Mouse (Mus musculus) CH12.LX (cell line): ENCODE results near the gene Mlxipl. TPM values are rescaled to one million over a fixed set of nuclear protein-coding genes. Genes with fewer than 3 reads are reported as not detected.
"Not testable (repeated sequence)": the region's sequence is repeated elsewhere in the genome, so short reads cannot be mapped to it uniquely, and the experiment has no call there.

Experiments used
- DNase-seq: peaks from one replicate; pipeline ENCODE4 v3.0.0-alpha.2; 2013; ENCODE audit errors: extremely low read depth
- H3K27ac ChIP-seq: 2 replicates; pipeline ENCODE4 v1.5.1; 2012; ENCODE audit warnings: low read depth, mild to moderate bottlenecking, control low read depth, moderate library complexity; ENCODE audit not compliant: insufficient read depth
- H3K27me3 ChIP-seq: replicated peaks from 2 replicates; pipeline ENCODE3; 2012; ENCODE audit warnings: inconsistent platforms
- H3K36me3 ChIP-seq, 2 experiments: replicated peaks in 1 of 2; 2 replicates each; pipeline versions ENCODE3 to v1.6.1; 2012; ENCODE audit warnings: inconsistent platforms in 1 of 2, low read length in 1 of 2, mild to moderate bottlenecking in 1 of 2, mixed read lengths in 1 of 2, moderate library complexity in 1 of 2; ENCODE audit not compliant: control insufficient read depth in 1 of 2, insufficient read depth in 1 of 2
- H3K4me1 ChIP-seq, 2 experiments: 2 replicates each; pipeline ENCODE4 v1.6.1; 2012; ENCODE audit warnings: inconsistent platforms in 1 of 2, moderate library complexity in 1 of 2; ENCODE audit not compliant: insufficient read depth in 2 of 2, control insufficient read depth in 1 of 2
- H3K4me2 ChIP-seq: 2 replicates; pipeline ENCODE4 v1.6.1; 2012; ENCODE audit warnings: low read depth, mild to moderate bottlenecking, control low read depth; ENCODE audit not compliant: poor library complexity, insufficient read depth, severe bottlenecking
- H3K4me3 ChIP-seq, 3 experiments: fragments of 150-350 bp in 1 of 3; sonication (generic) in 1 of 3; replicated peaks in 1 of 3; 2 replicates each; pipeline versions ENCODE3 to v1.5.1; 2011 to 2012; ENCODE audit warnings: low read depth in 2 of 3, low read length in 2 of 3, mild to moderate bottlenecking in 2 of 3, moderate library complexity in 2 of 3, control low read depth in 1 of 3, improper control_type of control experiment in 1 of 3, inconsistent platforms in 1 of 3, mixed read lengths in 1 of 3; ENCODE audit not compliant: poor library complexity in 1 of 3
- H3K79me2 ChIP-seq: replicated peaks from 2 replicates; pipeline ENCODE4 v1.6.1; 2012; ENCODE audit warnings: mild to moderate bottlenecking, moderate library complexity; ENCODE audit not compliant: control insufficient read depth, poor library complexity, insufficient read depth, severe bottlenecking; ENCODE audit errors: extremely low read depth
- H3K9ac ChIP-seq: 2 replicates; pipeline ENCODE4 v1.6.1; 2012; ENCODE audit warnings: low read depth, mild to moderate bottlenecking, control low read depth, moderate library complexity; ENCODE audit not compliant: insufficient read depth
- H3K9me3 ChIP-seq: replicated peaks from 2 replicates; pipeline ENCODE3; 2012; ENCODE audit warnings: low read length, inconsistent platforms, mixed read lengths
- BHLHE40 ChIP-seq: IDR thresholded peaks from 2 replicates; pipeline ENCODE4 v1.6.1; 2011; ENCODE audit warnings: mild to moderate bottlenecking, low read depth, low read length, improper control_type of control experiment
- CHD2 ChIP-seq: IDR thresholded peaks from 2 replicates; pipeline ENCODE4 v1.6.1; 2011; ENCODE audit warnings: low read length, improper control_type of control experiment
- E2F4 ChIP-seq: IDR thresholded peaks from 2 replicates; pipeline ENCODE4 v1.6.1; 2011; ENCODE audit warnings: low read depth, low read length, improper control_type of control experiment; ENCODE audit not compliant: insufficient replicate concordance
- HCFC1 ChIP-seq: IDR thresholded peaks from 2 replicates; pipeline ENCODE4 v1.6.1; 2012; ENCODE audit warnings: low read depth, mild to moderate bottlenecking, inconsistent platforms, low read length, improper control_type of control experiment
- JUND ChIP-seq: conservative IDR thresholded peaks from 2 replicates; pipeline ENCODE4 v1.6.1; 2011; ENCODE audit warnings: low read depth, low read length, improper control_type of control experiment
- KAT2A ChIP-seq: IDR thresholded peaks from 2 replicates; pipeline ENCODE4 v1.6.1; 2012; ENCODE audit warnings: low read length, improper control_type of control experiment, inconsistent platforms; ENCODE audit not compliant: insufficient replicate concordance
- MAFK ChIP-seq: IDR thresholded peaks from 2 replicates; pipeline ENCODE4 v1.6.1; 2011; ENCODE audit warnings: low read length, improper control_type of control experiment; ENCODE audit not compliant: insufficient replicate concordance
- MAX ChIP-seq: IDR thresholded peaks from 2 replicates; pipeline ENCODE4 v1.6.1; 2011; ENCODE audit warnings: low read length, improper control_type of control experiment
- NELFE ChIP-seq: IDR thresholded peaks from 2 replicates; pipeline ENCODE4 v1.6.1; 2011; ENCODE audit warnings: low read depth, low read length, improper control_type of control experiment
- POLR2AphosphoS2 ChIP-seq: IDR thresholded peaks from 2 replicates; pipeline ENCODE4 v1.6.1; 2011; ENCODE audit warnings: low read depth, low read length, improper control_type of control experiment
- TCF12 ChIP-seq: IDR thresholded peaks from 2 replicates; pipeline ENCODE4 v1.6.1; 2014; ENCODE audit warnings: low read depth, mild to moderate bottlenecking, inconsistent platforms, low read length, improper control_type of control experiment
- USF1 ChIP-seq: IDR thresholded peaks from 2 replicates; pipeline ENCODE4 v1.6.1; 2014; ENCODE audit warnings: low read depth, mild to moderate bottlenecking, inconsistent platforms, low read length, improper control_type of control experiment
- ZMIZ1 ChIP-seq: IDR thresholded peaks from 2 replicates; pipeline ENCODE4 v1.6.1; 2012; ENCODE audit warnings: low read depth, mild to moderate bottlenecking, inconsistent platforms, low read length, improper control_type of control experiment
- ZNF384 ChIP-seq: IDR thresholded peaks from 2 replicates; pipeline ENCODE4 v1.6.1; 2012; ENCODE audit warnings: low read depth, low read length, improper control_type of control experiment, inconsistent platforms
- dilution Hi-C: fragments of 300-500 bp; cut with MboI; formaldehyde crosslinking; loops from 2 replicates; pipeline ENCODE4 v1.14.3; 2020; ENCODE audit warnings: low sequenced_read_pairs; ENCODE audit not compliant: extremely low pct_unique_long_range_greater_than_20kb, extremely low pct_ligation_motif_present
- in situ Hi-C: fragments of 300-500 bp; cut with MboI; formaldehyde crosslinking; loops from 3 replicates; pipeline ENCODE4 v1.14.3; 2019; ENCODE audit warnings: low sequenced_read_pairs, low pct_ligation_motif_present, low pct_unique_long_range_greater_than_20kb, mixed read lengths
- polyA plus RNA-seq: library from polyadenylated mRNA; unstranded; fragments of >175 nt; gene quantifications from 2 replicates; pipeline ENCODE4 v1.2.1, GENCODE M21; 2012; ENCODE audit warnings: low read depth; ENCODE audit not compliant: insufficient read length
- total RNA-seq, 2 experiments: library from RNA; depleted of rRNA; stranded (reverse); fragments of 300-350 nt in 1 of 2; fragments of >200 nt in 1 of 2; gene quantifications; 2 replicates each; pipeline ENCODE4 v1.2.3; 2012 to 2014

Mlxipl gene
- total and polyA plus RNA-seq, 3 experiments: not detected

DNA sequence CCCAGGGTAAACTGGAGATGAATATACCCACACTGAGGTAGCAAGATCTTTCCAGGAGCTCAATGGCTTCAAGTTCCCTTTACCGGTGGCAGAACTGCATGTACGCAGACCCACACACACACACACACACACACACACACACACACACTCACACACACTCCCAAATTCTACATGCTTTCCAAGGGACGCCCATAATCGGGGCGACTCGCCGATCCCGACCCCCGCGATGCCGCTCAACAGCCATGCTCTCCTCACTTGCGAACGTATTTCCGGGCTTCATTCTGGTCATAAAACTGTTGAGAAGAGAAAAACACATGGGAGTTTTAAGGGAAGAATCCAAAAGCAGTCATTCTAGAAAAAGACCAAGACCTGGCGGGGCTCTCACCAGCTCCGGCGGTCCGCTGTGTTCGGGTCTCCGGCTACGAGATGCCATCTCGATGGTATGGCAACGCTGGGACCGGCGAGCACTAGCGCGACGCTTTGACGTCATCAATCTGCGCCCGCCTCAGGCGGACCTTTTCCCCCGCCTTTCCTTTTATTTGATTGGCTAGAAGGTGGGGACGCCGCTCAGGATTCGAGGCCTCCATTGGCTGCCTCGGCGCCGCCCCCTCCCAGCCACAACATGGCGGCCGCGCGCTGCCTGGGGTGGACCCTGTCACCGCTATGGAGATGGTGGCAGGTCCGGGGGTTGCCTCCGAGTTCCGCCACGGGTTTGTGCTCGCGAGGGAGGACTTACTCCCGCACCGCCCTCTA is 25.9 kb upstream of the Mlxipl start, which contains the start of gene Dnajc30 (continued):
- peak; percentile 75; the same call in 1 of the 2 replicates for TF ChIP-seq KAT2A
- TF ChIP-seq JUND: no peak
- no peak for TF ChIP-seq ZNF384
- TF ChIP-seq CHD2: peak; percentile 71
- TF ChIP-seq ZMIZ1: peak; percentile 69
- no peak for TF ChIP-seq MAFK
- TF ChIP-seq USF1: no peak
- TF ChIP-seq HCFC1: peak; percentile 91
- no peak for TF ChIP-seq BHLHE40
- TF ChIP-seq POLR2AphosphoS2: no peak
- peak; percentile 76 for TF ChIP-seq NELFE
- peak; percentile 76 for TF ChIP-seq MAX
- no peak for TF ChIP-seq E2F4
- peak; percentile 79 for TF ChIP-seq TCF12

- no peak for DNase-seq
- H3K27me3 ChIP-seq: no peaks in the 10 kb centered on the region
- peaks cover 11 to 25% of the 10 kb centered on the region in 2 experiments; a peak in 3 of 4 replicates for H3K4me1 ChIP-seq
- H3K4me3 ChIP-seq: peak overlapping the region; percentile 85 to 96 (median 91)
- H3K9me3 ChIP-seq: no peaks in the 10 kb centered on the region
- no peak overlapping the region for H3K27ac ChIP-seq
- dilution Hi-C loops (no loop called here), in situ Hi-C loops (no loop called here)
- peak overlapping the region; percentile 39 for H3K4me2 ChIP-seq
- peak overlapping the region; percentile 71 for H3K9ac ChIP-seq
- H3K36me3 ChIP-seq: peaks cover 23 to 57% of the 10 kb centered on the region in 2 experiments
- no peak for TF ChIP-seq NELFE
- H3K79me2 ChIP-seq: peaks cover 7% of the 10 kb centered on the region
Observed at GRCm38 (mm10) chr5:135064382-135064766, 25.3 kb upstream of the Mlxipl start.

DNA sequence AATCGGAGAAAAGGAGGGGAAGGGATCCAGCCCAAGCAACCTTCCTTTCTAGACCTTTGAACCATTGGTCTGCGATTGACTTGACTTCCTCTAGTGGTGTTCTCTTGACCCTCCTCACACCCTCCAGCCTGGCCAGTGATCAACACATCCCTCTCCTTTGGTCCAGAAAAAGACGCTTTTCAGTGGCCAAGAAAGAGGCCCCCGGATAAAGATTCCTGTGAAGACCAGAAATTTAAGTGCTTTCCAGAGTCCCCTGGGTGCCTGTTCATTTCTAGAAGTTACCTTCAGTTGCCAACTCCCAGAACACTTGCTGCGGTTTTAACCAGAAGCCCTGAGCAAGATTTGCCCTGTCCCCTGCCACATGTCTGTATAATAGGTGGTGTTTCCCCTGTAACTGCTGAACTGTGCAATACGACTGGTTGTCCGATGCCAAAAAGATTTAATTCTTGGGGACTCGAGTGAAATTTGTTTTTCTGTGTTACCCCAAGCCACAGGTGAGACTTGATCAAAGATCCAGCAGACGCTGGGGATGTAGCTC is 24.7 kb upstream of the Mlxipl start, which contains the start of gene Bud23:
Gene Bud23 (minus strand): TSS at position 51 of the 538 bp plus-strand sequence.
- in situ Hi-C loops, dilution Hi-C loops, H3K9me3 ChIP-seq, H3K27ac ChIP-seq, DNase-seq, H3K27me3 ChIP-seq, H3K79me2 ChIP-seq: not testable (repeated sequence)
- Histone ChIP-seq H3K4me1 (peaks cover 11 to 25% of the 10 kb centered on the region in 2 experiments; a peak in 3 of 4 replicates), H3K36me3 (peaks cover 17 to 51% of the 10 kb centered on the region in 2 experiments), H3K9ac (peak within 1 kb of the TSS; percentile 75), H3K4me3 (peak within 1 kb of the TSS; percentile 85 to 96 (median 93)), H3K4me2 (peak within 1 kb of the TSS; percentile 39)
